Mouse (Mus musculus) thymus, postnatal 0 days (tissue): ENCODE measurements around the gene Eef1akmt3. TPM values are rescaled to one million over a fixed set of nuclear protein-coding genes. Genes with fewer than 3 reads are reported as not detected.

Experiments used
- DNase-seq: peaks from one replicate; pipeline ENCODE4 v3.0.0-alpha.2; 2015; ENCODE audit warnings: low spot score
- microRNA counts: library from miRNA; unstranded; fragments of <30 nt; microRNA quantifications from one replicate; lab custom pipeline; 2015
- microRNA-seq: library from miRNA; unstranded; fragments of <30 nt; microRNA quantifications from one replicate; pipeline ENCODE4, GENCODE M21; 2016; ENCODE audit warnings: borderline number of aligned reads
- polyA plus RNA-seq: library from polyadenylated mRNA; unstranded; fragments of >200 nt; fragmentation: Nextera tagmentation; extraction: Ambion mirVana; gene quantifications from 2 replicates; pipeline ENCODE4 v1.2.1, GENCODE M21; 2015

Gene Eef1akmt3
- polyA plus RNA-seq, 1 experiment from 2014 or later: not detected

GRCm38 (mm10) chr10:127001297-127001696, 40.0 kb downstream of the Eef1akmt3 start:
- no peak for DNase-seq

DNA sequence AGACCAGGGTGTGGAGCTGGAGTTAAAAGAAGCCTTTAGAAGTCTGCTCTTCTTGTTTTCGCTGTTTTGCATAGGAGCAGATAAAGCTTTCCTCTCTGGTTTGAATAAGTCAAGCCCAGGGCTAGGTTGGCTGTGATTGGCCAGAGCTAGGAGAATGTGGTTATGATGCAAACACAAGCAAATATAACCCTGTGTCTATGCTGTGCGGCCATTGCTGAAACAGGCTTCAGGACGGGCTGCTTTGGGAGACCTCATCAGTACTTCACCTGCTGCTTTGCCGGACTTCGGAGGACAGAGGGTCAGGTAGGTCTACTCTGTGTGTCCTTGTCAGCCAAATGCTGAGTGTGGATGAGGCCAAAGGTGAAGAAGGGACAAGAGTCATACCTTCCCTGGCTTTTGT, 40.8 kb downstream of the Eef1akmt3 start, which contains the start of gene Avil:
Gene Avil (plus strand): TSS at position 181 of the 400 bp plus-strand sequence.
- no peak for DNase-seq

- no peak for DNase-seq
These were observed 43.8 kb downstream of the Eef1akmt3 start for GRCm38 (mm10) chr10:126997340-126998113.

- no peak for DNase-seq
These were observed 47.7 kb downstream of the Eef1akmt3 start for GRCm38 (mm10) chr10:126993621-126994020.

DNA sequence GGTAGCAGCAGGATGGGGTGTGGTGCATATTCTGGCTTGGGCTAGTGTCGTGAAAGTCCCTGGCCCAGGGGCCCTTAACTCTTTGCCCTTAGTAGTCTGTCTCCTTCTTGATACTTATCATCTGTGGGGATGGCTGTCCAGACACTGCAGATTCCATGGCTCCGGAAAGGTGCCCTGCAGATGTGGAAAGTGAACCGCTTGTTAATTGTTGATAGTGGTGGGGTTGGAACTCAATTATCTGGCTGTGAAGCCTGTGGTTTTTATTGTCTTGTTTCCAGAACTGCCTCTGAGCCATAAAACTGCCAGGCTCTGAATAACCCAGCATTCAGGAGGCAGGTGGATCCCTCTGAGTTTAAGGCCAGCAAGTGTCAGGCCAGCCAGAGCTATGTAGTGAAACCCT, 49.6 kb downstream of the Eef1akmt3 start:
- no peak for DNase-seq

DNA sequence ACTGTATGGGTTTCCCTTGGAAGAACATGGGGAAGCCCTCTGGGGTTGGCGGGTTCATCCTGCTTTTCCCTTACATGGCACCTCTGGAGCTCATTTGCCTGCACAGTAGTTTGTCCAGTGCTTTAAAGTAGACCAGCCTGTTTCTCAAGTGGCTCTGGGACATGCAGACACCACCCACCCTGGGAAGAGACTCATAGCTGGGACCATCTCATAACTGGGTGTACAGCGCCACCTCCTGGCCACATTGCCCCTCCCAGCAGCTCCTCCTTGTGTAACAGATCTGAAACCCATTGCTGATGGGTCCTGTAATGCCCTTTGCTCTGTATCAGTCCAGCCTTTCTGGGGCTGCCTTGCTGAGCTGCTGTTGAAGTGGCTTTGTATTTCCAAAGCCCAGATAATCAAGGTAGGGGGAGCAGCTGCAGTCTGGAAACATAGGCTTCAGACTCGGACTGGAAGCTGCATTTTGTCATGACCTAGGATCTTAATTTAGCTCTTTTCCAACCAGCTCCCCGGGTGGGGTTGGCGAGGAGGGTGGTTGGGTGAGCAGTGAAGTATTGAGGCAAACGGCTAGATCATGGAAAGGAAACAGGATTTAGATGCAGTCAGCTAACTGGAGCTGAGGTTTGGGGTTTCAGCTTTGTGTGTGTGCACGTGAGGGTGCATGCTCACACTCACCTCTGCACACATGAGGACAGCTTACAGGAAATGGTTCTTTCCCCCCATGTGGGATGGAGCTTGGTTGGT, 50.8 kb downstream of the Eef1akmt3 start:
- DNase-seq: peak; percentile 85

GRCm38 (mm10) chr10:126988513-126989165, 52.7 kb downstream of the Eef1akmt3 start:
- DNase-seq: no peak

- no peak for DNase-seq
These were observed 53.9 kb downstream of the Eef1akmt3 start for GRCm38 (mm10) chr10:126987183-126988118.

GRCm38 (mm10) chr10:126986541-126986961, 54.8 kb downstream of the Eef1akmt3 start:
- DNase-seq: no peak

DNA sequence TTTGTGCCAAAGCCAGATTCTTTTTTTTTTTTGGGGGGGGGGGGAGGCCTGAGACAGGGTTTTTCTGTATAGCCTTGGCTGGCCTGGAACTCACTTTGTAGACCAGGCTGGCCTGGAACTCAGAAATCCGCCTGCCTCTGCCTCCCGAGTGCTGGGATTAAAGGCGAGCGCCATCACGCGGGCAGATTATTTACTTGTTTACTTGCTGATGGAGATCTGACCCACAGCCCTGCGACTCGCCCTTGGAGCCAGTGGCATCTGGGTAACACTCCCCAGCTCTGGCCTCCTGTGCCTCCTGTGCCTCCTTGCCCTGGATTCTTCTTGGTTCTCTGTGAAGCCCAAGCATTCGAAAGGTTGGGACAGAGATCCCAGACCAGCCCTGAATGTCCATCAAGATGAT, 55.7 kb downstream of the Eef1akmt3 start:
- DNase-seq: no peak

DNA sequence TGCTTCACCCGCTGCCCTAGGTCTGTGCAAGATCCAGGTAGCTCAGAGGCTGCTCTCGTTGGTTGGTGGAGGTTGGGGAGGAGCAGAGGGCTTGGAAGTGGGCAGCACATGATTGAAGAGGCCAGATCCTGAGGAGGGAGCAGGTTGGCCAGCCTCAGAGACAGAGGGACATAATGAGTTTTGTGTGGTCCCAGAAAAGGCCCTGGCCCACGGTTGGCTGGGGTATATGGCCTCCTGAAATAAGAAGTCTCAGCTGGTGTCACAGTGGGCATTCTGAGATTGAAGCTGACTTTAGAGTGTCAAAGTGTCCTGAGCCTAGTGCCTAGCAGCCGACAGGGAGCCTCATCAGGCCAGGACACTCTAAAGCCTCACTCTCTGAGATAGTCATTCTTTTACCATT, 56.2 kb downstream of the Eef1akmt3 start:
- DNase-seq: no peak

DNA sequence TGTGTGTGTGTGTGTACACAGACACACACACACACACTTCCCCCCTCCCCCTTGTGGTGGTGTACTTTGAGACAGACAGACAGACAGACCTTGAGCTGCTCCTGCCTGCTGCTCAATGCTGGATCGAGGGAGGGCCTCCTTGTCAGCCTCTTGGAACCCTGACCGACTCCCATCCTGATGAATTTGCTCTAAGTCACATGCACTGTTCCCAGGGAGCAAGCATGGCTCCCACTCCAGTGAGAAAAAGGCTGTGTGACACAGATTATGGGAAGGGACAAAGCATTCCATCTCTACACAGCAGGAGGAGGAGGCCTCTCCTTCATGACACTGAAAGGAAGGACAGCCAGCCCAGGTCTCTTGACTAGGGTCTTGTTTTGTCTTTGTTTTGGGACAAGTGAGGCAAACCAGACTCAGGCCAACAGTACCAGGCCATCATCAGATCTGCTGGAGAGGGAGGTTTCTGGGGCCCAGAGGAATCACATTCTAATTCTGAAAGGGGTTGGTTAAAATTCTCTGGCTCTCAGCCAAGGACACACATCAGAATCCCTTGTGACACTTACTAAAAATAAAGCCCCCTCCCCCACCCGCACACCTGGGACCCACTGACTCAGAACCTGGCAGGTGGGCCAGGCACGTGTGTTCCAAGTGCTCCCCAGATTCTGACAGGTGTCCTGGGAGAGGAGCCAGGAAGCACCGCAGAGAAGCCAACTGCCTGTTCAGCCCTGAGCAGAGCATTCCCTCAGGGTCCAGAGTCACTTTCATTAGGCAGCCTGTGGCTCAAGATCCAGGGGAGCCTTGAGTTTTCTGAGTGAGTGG, 56.9 kb downstream of the Eef1akmt3 start:
- DNase-seq: no peak

- no peak for DNase-seq
These were observed 58.1 kb downstream of the Eef1akmt3 start for GRCm38 (mm10) chr10:126983193-126983725.

GRCm38 (mm10) chr10:126981746-126982145, 59.6 kb downstream of the Eef1akmt3 start:
- no peak for DNase-seq

MicroRNAs within 50 kb of the gene (microRNA counts, 519-probe panel; counts per million panel counts)
- microRNA mmu-miR-26a (lab: Ali Mortazavi, UCI) (2,879 counts per million, percentile 73 among the panel's probes with 10 or more counts), microRNA mmu-miR-546 (lab: Ali Mortazavi, UCI) (473 counts per million, percentile 71 among the panel's probes with 10 or more counts)

Small RNA genes lying within 50 kb of the gene (microRNA-seq; reads per million reads assigned to microRNA genes)
- gene Mir26a-2: 97.8 reads per million, percentile 45 among the genes with 10 or more reads in this experiment
- not detected for gene Mir546

Other genes with a start within 250 kb of the Eef1akmt3 start
- gene Atp23, start 140.2 kb downstream of the Eef1akmt3 start, polyA plus RNA-seq: 15.8 and 17.5 TPM in 2 replicates
- gene Ctdsp2, start 62.8 kb downstream of the Eef1akmt3 start, polyA plus RNA-seq: 30.3 and 34.3 TPM in 2 replicates
- 0.98 and 1.0 TPM in 2 replicates for gene Avil, start 40.8 kb downstream of the Eef1akmt3 start, polyA plus RNA-seq
- gene Tsfm, start 10.7 kb downstream of the Eef1akmt3 start, polyA plus RNA-seq: 74.9 and 75.8 TPM in 2 replicates
- gene Mettl1, start 99 bp downstream of the Eef1akmt3 start, polyA plus RNA-seq: 24.7 and 25.5 TPM in 2 replicates
- gene Cyp27b1, start 6.7 kb upstream of the Eef1akmt3 start, polyA plus RNA-seq: 0.05 and 0.09 TPM in 2 replicates
- gene March9, start 18.7 kb upstream of the Eef1akmt3 start, polyA plus RNA-seq: 0.30 and 0.52 TPM in 2 replicates
- gene Cdk4, start 22.0 kb upstream of the Eef1akmt3 start, polyA plus RNA-seq: 889 and 1,028 TPM in 2 replicates
- 49.9 and 60.5 TPM in 2 replicates for gene Tspan31, start 28.8 kb upstream of the Eef1akmt3 start, polyA plus RNA-seq
- gene Agap2, start 33.8 kb upstream of the Eef1akmt3 start, polyA plus RNA-seq: 12.3 and 13.5 TPM in 2 replicates
- 90.9 and 95.4 TPM in 2 replicates for gene Os9, start 79.6 kb upstream of the Eef1akmt3 start, polyA plus RNA-seq
- 39.2 and 48.6 TPM in 2 replicates for gene B4galnt1, start 123.7 kb upstream of the Eef1akmt3 start, polyA plus RNA-seq
- 1.6 and 2.6 TPM in 2 replicates for gene Slc26a10, start 139.1 kb upstream of the Eef1akmt3 start, polyA plus RNA-seq
- 3.7 and 4.5 TPM in 2 replicates for gene Arhgef25, start 148.6 kb upstream of the Eef1akmt3 start, polyA plus RNA-seq
- 42.7 and 47.3 TPM in 2 replicates for gene Dtx3, start 154.2 kb upstream of the Eef1akmt3 start, polyA plus RNA-seq
- gene Pip4k2c, start 170.1 kb upstream of the Eef1akmt3 start, polyA plus RNA-seq: 24.1 and 24.4 TPM in 2 replicates
- 0.13 and 0.32 TPM in 2 replicates for gene Kif5a, start 221.8 kb upstream of the Eef1akmt3 start, polyA plus RNA-seq
- 129 and 138 TPM in 2 replicates for gene Dctn2, start 224.9 kb upstream of the Eef1akmt3 start, polyA plus RNA-seq
- 10.3 and 13.8 TPM in 2 replicates for gene Mbd6, start 247.5 kb upstream of the Eef1akmt3 start, polyA plus RNA-seq